Mouse (Mus musculus) E14TG2a.4 (cell line): ENCODE measurements around the gene Ces2e.

ENCODE experiments used
- CTCF ChIP-seq: conservative IDR thresholded peaks from 2 replicates; pipeline ENCODE4 v1.5.1; 2014; ENCODE audit warnings: low read length
- NANOG ChIP-seq: IDR thresholded peaks from 2 replicates; pipeline ENCODE4 v1.6.1; 2014; ENCODE audit warnings: borderline replicate concordance, low read length, mixed read lengths

DNA sequence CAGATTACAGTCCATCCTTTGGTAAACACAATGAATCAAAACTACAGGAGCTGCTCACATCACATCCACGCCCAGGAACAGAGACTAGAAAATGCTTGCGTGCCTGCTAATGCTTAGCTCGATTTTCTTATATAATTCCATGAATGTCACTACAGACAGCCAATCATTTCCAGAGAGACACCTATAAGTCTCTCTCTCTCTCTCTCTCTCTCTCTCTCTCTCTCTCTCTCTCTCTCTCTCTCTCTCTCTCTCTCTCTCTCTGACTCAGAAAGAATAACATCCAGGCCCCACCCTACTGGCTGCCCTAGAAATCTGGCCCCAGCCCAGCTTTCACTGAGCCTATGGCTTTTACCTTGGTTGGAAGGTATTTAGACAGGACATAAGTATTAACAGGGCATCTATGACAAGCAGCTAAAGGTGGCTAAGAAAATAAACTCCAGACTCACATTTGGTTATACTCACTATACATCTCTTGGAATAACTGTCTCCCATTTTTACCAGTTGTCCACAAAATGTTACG lies 37.4 kb downstream of the Ces2e start:
- no peak for TF ChIP-seq CTCF
- no peak for TF ChIP-seq NANOG
